Mouse (Mus musculus): ENCODE results near the gene Fkbp4.

DNA sequence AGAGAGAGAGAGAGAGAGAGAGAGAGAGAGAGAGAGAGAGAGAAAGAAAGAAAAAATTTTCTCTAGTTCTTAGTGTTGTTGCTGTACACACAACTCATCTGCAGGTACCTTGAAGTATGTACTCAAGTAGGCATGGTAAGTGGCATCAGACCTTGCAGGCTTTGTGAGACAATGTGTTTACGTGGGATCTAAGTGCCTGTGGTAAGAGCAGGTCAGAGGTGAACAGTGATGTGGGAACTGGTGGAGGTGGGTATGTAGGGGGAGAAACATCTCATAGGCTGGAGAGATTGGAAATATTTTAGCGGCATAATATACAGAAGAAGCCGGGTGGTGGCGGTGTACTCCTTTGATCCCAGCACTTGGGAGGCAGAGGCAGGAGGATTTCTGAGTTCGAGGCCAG, 10.9 kb downstream of the Fkbp4 start:
- no peak for TF ChIP-seq CTCF (IDR thresholded peaks at IDR 0.05)
- TF ChIP-seq POLR2A (IDR thresholded peaks at IDR 0.05; ENCODE audit: insufficient read depth, low read depth, low read length): no peak
- no peak for TF ChIP-seq EP300 (IDR thresholded peaks at IDR 0.05; ENCODE audit: insufficient read depth, low read depth, low read length)
